Mouse (Mus musculus) neural tube, embryonic 11.5 days (tissue): ENCODE measurements at regions not wholly inside any gene's neighbourhood (a gene's known extent, or its start where the extent isn't known, plus 50 kb on each side); places are given as distances from the start of the nearest gene placed in this dataset.
"Not testable (repeated sequence)": the region's sequence is repeated elsewhere in the genome, so short reads cannot be mapped to it uniquely, and the experiment has no call there.

ENCODE experiments used
- ATAC-seq: fragments of 200-750 bp; cut with Nextera tagmentation; 2 replicates; pipeline ENCODE4 v1.8.0; 2017; ENCODE audit warnings: moderate number of reproducible peaks, mild to moderate bottlenecking, moderate TSS enrichment, moderate library complexity; ENCODE audit not compliant: insufficient read depth, low FRiP score, low TSS enrichment
- DNase-seq: peaks from one replicate; pipeline ENCODE4 v3.0.0-alpha.2; 2015; ENCODE audit warnings: low spot score
- H3K27ac ChIP-seq: fragments of 300-500 bp; sonication (generic); 2 replicates; pipeline ENCODE4 v1.5.1; 2014; ENCODE audit warnings: low read depth, mild to moderate bottlenecking, low read length
- H3K27me3 ChIP-seq: fragments of 300-500 bp; sonication (generic); 2 replicates; pipeline ENCODE4 v1.6.1; 2014; ENCODE audit warnings: mild to moderate bottlenecking, low read length, mixed read lengths; ENCODE audit not compliant: control insufficient read depth, insufficient read depth
- H3K36me3 ChIP-seq: fragments of 300-500 bp; sonication (generic); 2 replicates; pipeline ENCODE4 v1.6.1; 2014; ENCODE audit warnings: mild to moderate bottlenecking, low read length, moderate library complexity, mixed read lengths; ENCODE audit not compliant: control insufficient read depth, insufficient read depth
- H3K4me1 ChIP-seq: fragments of 300-500 bp; sonication (generic); 2 replicates; pipeline ENCODE4 v1.6.1; 2014; ENCODE audit warnings: low read length, mixed read lengths; ENCODE audit not compliant: control insufficient read depth, insufficient read depth
- H3K4me2 ChIP-seq: fragments of 300-500 bp; sonication (generic); 2 replicates; pipeline ENCODE4 v1.6.1; 2014; ENCODE audit warnings: low read depth, mild to moderate bottlenecking, moderate library complexity
- H3K4me3 ChIP-seq: fragments of 300-500 bp; sonication (generic); 2 replicates; pipeline ENCODE4 v1.5.1; 2014; ENCODE audit warnings: low read depth, low read length
- H3K9ac ChIP-seq: fragments of 300-500 bp; sonication (generic); 2 replicates; pipeline ENCODE4 v1.6.1; 2014; ENCODE audit warnings: mild to moderate bottlenecking, low read length
- H3K9me3 ChIP-seq: fragments of 300-500 bp; sonication (generic); 2 replicates; pipeline ENCODE4 v1.6.1; 2016; ENCODE audit warnings: low read length; ENCODE audit not compliant: control insufficient read depth
- WGBS: fragments of 180-500 bp; shearing (Covaris S2); extraction: QIAGEN DNeasy Blood & Tissue Kit; methylation state at CpG from one replicate; pipeline ENCODE4 v1.1.7; 2014; 5-methylcytosine and 5-hydroxymethylcytosine counted together

GRCm38 (mm10) chr2:168393341-168393740 lies 111.8 kb upstream of the Kcng1 start:
- 93% methylated on average over 18 of the region's 18 CpGs for WGBS
- Histone ChIP-seq H3K27me3 (no peaks in the 10 kb centered on the region), H3K27ac (no peak overlapping the region), H3K4me2 (no peak overlapping the region), H3K36me3 (no peaks in the 10 kb centered on the region), H3K9me3 (no peaks in the 10 kb centered on the region), H3K4me3 (no peak overlapping the region), H3K9ac (no peak overlapping the region), H3K4me1 (no peaks in the 10 kb centered on the region)
- no peak for ATAC-seq
- DNase-seq: no peak

GRCm38 (mm10) chr2:168392171-168392570 lies 110.6 kb upstream of the Kcng1 start:
- H3K4me1 ChIP-seq, DNase-seq, H3K9me3 ChIP-seq, H3K9ac ChIP-seq, H3K4me3 ChIP-seq, H3K27ac ChIP-seq, H3K4me2 ChIP-seq, H3K27me3 ChIP-seq, ATAC-seq, H3K36me3 ChIP-seq: not testable (repeated sequence)
- WGBS: 88% methylated on average over 3 of the region's 3 CpGs

- H3K36me3 ChIP-seq: no peaks in the 10 kb centered on the region
- no peaks in the 10 kb centered on the region for H3K27me3 ChIP-seq
- no peak overlapping the region for H3K27ac ChIP-seq
- no peaks in the 10 kb centered on the region for H3K4me1 ChIP-seq
- H3K4me2 ChIP-seq: no peak overlapping the region
- 86% methylated on average over 5 of the region's 5 CpGs for WGBS
- no peak overlapping the region for H3K9ac ChIP-seq
- ATAC-seq (no peak), DNase-seq (no peak)
- H3K9me3 ChIP-seq: no peaks in the 10 kb centered on the region
- H3K4me3 ChIP-seq: no peak overlapping the region
Observed at GRCm38 (mm10) chr2:168380606-168381005, 99.1 kb upstream of the Kcng1 start.

GRCm38 (mm10) chr2:168372356-168372755 lies 90.8 kb upstream of the Kcng1 start:
- Histone ChIP-seq H3K4me3 (no peak overlapping the region), H3K9ac (no peak overlapping the region), H3K27ac (no peak overlapping the region), H3K4me1 (no peaks in the 10 kb centered on the region), H3K4me2 (no peak overlapping the region), H3K36me3 (no peaks in the 10 kb centered on the region), H3K27me3 (no peaks in the 10 kb centered on the region), H3K9me3 (no peaks in the 10 kb centered on the region)
- DNase-seq (no peak), ATAC-seq (no peak)
- 92% methylated on average over 5 of the region's 5 CpGs for WGBS

- no peaks in the 10 kb centered on the region for H3K4me1 ChIP-seq
- DNase-seq: no peak
- no peaks in the 10 kb centered on the region for H3K9me3 ChIP-seq
- H3K4me3 ChIP-seq: no peak overlapping the region
- no peak for ATAC-seq
- WGBS: 33% methylated on average over 3 of the region's 3 CpGs
- H3K27me3 ChIP-seq: no peaks in the 10 kb centered on the region
- H3K9ac ChIP-seq: no peak overlapping the region
- no peak overlapping the region for H3K4me2 ChIP-seq
- H3K36me3 ChIP-seq: no peaks in the 10 kb centered on the region
- no peak overlapping the region for H3K27ac ChIP-seq
Observed at GRCm38 (mm10) chr2:168371245-168371644, 89.7 kb upstream of the Kcng1 start.

GRCm38 (mm10) chr2:168359200-168359599 lies 77.7 kb upstream of the Kcng1 start:
- no peak overlapping the region for H3K27ac ChIP-seq
- no peaks in the 10 kb centered on the region for H3K4me1 ChIP-seq
- no peak overlapping the region for H3K9ac ChIP-seq
- H3K36me3 ChIP-seq: no peaks in the 10 kb centered on the region
- DNase-seq (no peak), ATAC-seq (no peak)
- no peak overlapping the region for H3K4me3 ChIP-seq
- no peaks in the 10 kb centered on the region for H3K9me3 ChIP-seq
- no peak overlapping the region for H3K4me2 ChIP-seq
- no peaks in the 10 kb centered on the region for H3K27me3 ChIP-seq
- WGBS: 73% methylated on average over 8 of the region's 8 CpGs

- Histone ChIP-seq H3K9me3 (no peaks in the 10 kb centered on the region), H3K27me3 (no peaks in the 10 kb centered on the region), H3K36me3 (no peaks in the 10 kb centered on the region), H3K4me3 (no peak overlapping the region), H3K4me1 (no peaks in the 10 kb centered on the region), H3K9ac (no peak overlapping the region), H3K4me2 (no peak overlapping the region), H3K27ac (no peak overlapping the region)
- DNase-seq: no peak
- 91% methylated on average over 6 of the region's 6 CpGs for whole genome bisulfite sequencing
- ATAC-seq: no peak
Observed at GRCm38 (mm10) chr2:168358551-168358950, 77.0 kb upstream of the Kcng1 start.

GRCm38 (mm10) chr2:168357815-168358214 lies 76.3 kb upstream of the Kcng1 start:
- H3K4me3 ChIP-seq: no peak overlapping the region
- no peaks in the 10 kb centered on the region for H3K4me1 ChIP-seq
- no peak overlapping the region for H3K27ac ChIP-seq
- DNase-seq (no peak), ATAC-seq (no peak)
- H3K4me2 ChIP-seq: no peak overlapping the region
- no peaks in the 10 kb centered on the region for H3K36me3 ChIP-seq
- WGBS: 81% methylated on average over 6 of the region's 6 CpGs
- H3K9me3 ChIP-seq: no peaks in the 10 kb centered on the region
- no peak overlapping the region for H3K9ac ChIP-seq
- no peaks in the 10 kb centered on the region for H3K27me3 ChIP-seq

GRCm38 (mm10) chr2:168354397-168354796 lies 72.9 kb upstream of the Kcng1 start:
- Histone ChIP-seq H3K27ac (no peak overlapping the region), H3K4me3 (no peak overlapping the region), H3K9me3 (no peaks in the 10 kb centered on the region), H3K9ac (no peak overlapping the region), H3K4me2 (no peak overlapping the region), H3K36me3 (no peaks in the 10 kb centered on the region), H3K4me1 (no peaks in the 10 kb centered on the region), H3K27me3 (no peaks in the 10 kb centered on the region)
- no peak for ATAC-seq
- no peak for DNase-seq
- 62% methylated on average over 10 of the region's 10 CpGs for WGBS
